Mouse (Mus musculus) heart, embryonic 11.5 days (tissue): ENCODE data around the gene Nsmf. TPM values are rescaled to one million over a fixed set of nuclear protein-coding genes. Genes with fewer than 3 reads are reported as not detected.
A peak's percentile ranks its signal among the peaks of the same experiment; 100 is the strongest.

Source experiments
- ATAC-seq: fragments of 200-750 bp; cut with Nextera tagmentation; replicated peaks from 2 replicates; pipeline ENCODE4 v1.8.0; 2017; ENCODE audit warnings: moderate library complexity; ENCODE audit not compliant: insufficient number of reproducible peaks, low FRiP score, low TSS enrichment
- H3K27ac ChIP-seq: fragments of 300-500 bp; sonication (generic); 2 replicates; pipeline ENCODE4 v1.5.1; 2014; ENCODE audit warnings: mild to moderate bottlenecking, low read depth, low read length
- H3K27me3 ChIP-seq: fragments of 300-500 bp; sonication (generic); 2 replicates; pipeline ENCODE4 v1.6.1; 2014; ENCODE audit warnings: mild to moderate bottlenecking, low read length, mixed read lengths; ENCODE audit not compliant: control insufficient read depth, insufficient read depth
- H3K36me3 ChIP-seq: fragments of 300-500 bp; sonication (generic); 2 replicates; pipeline ENCODE4 v1.6.1; 2014; ENCODE audit warnings: mild to moderate bottlenecking, low read length, moderate library complexity, mixed read lengths; ENCODE audit not compliant: control insufficient read depth, insufficient read depth
- H3K4me1 ChIP-seq: fragments of 300-500 bp; sonication (generic); 2 replicates; pipeline ENCODE4 v1.6.1; 2014; ENCODE audit warnings: low read length; ENCODE audit not compliant: control insufficient read depth, insufficient read depth
- H3K4me2 ChIP-seq: fragments of 300-500 bp; sonication (generic); 2 replicates; pipeline ENCODE4 v1.6.1; 2014; ENCODE audit warnings: mild to moderate bottlenecking, moderate library complexity
- H3K4me3 ChIP-seq: fragments of 300-500 bp; sonication (generic); 2 replicates; pipeline ENCODE4 v1.5.1; 2014; ENCODE audit warnings: low read depth, low read length
- H3K9ac ChIP-seq: fragments of 300-500 bp; sonication (generic); 2 replicates; pipeline ENCODE4 v1.6.1; 2014; ENCODE audit warnings: mild to moderate bottlenecking, low read depth, low read length, moderate library complexity
- H3K9me3 ChIP-seq: fragments of 300-500 bp; sonication (generic); replicated peaks from 2 replicates; pipeline ENCODE4 v1.6.1; 2016; ENCODE audit warnings: low read length; ENCODE audit not compliant: control insufficient read depth
- WGBS: fragments of 180-500 bp; shearing (Covaris S2); extraction: QIAGEN DNeasy Blood & Tissue Kit; methylation state at CpG from one replicate; pipeline ENCODE4 v1.1.7; 2014; ENCODE audit not compliant: insufficient replicate concordance; 5-methylcytosine and 5-hydroxymethylcytosine counted together
- microRNA-seq: library from miRNA; unstranded; fragments of <30 nt; microRNA quantifications from one replicate; pipeline ENCODE4, GENCODE M21; 2016; ENCODE audit warnings: borderline number of aligned reads
- polyA plus RNA-seq: library from polyadenylated mRNA; unstranded; fragments of >200 nt; fragmentation: Nextera tagmentation; extraction: Ambion mirVana; gene quantifications from 2 replicates; pipeline ENCODE4 v1.2.1, GENCODE M21; 2014

Gene Nsmf
- polyA plus RNA-seq, 1 experiment from 2014 or later, result 37.7 TPM

- Histone ChIP-seq H3K9ac (no peak overlapping the region), H3K4me1 (0 out of 2 replicates have a peak, but pooled peaks cover 4% of the 10 kb centered on the region), H3K4me3 (no peak overlapping the region), H3K4me2 (no peak overlapping the region), H3K27me3 (no peaks in the 10 kb centered on the region), H3K9me3 (no peaks in the 10 kb centered on the region), H3K36me3 (no peaks in the 10 kb centered on the region), H3K27ac (peak overlapping the region; percentile 75)
- 50% methylated on average over 9 of the region's 9 CpGs for WGBS
- ATAC-seq, result 0 out of 2 replicates have a peak, but pooled peaks have one; percentile 57
Observed at GRCm38 (mm10) chr2:25111184-25111791, 57.1 kb downstream of the Nsmf start.

Small RNA genes lying within 50 kb of the gene (microRNA-seq; reads per million reads assigned to microRNA genes)
- gene Gm24328 (not detected), gene Mir7664 (not detected)

Other genes with a start within 250 kb of the Nsmf start
- gene Ehmt1, start 134.7 kb upstream of the Nsmf start, polyA plus RNA-seq, result 51.2 and 53.8 TPM in 2 replicates
- gene Arrdc1, start 119.1 kb upstream of the Nsmf start, polyA plus RNA-seq, result 10.3 and 12.3 TPM in 2 replicates
- gene Zmynd19, start 104.6 kb upstream of the Nsmf start, polyA plus RNA-seq, result 12.5 and 19.7 TPM in 2 replicates
- 17.2 and 22.0 TPM in 2 replicates for gene Dph7, start 92.0 kb upstream of the Nsmf start, polyA plus RNA-seq
- 123 and 137 TPM in 2 replicates for gene Mrpl41, start 79.3 kb upstream of the Nsmf start, polyA plus RNA-seq
- 6.9 and 8.1 TPM in 2 replicates for gene Pnpla7, start 78.3 kb upstream of the Nsmf start, polyA plus RNA-seq
- gene Entpd8, start 25.9 kb downstream of the Nsmf start, polyA plus RNA-seq, result not detected in 2 replicates
- 0.10 TPM in 1 of 2 replicates, not detected in the other for gene Noxa1, start 40.8 kb downstream of the Nsmf start, polyA plus RNA-seq
- 4.5 and 4.8 TPM in 2 replicates for gene Nrarp, start 126.4 kb downstream of the Nsmf start, polyA plus RNA-seq
- 5.9 and 8.3 TPM in 2 replicates for gene Tor4a, start 142.5 kb downstream of the Nsmf start, polyA plus RNA-seq
- 62.9 and 69.0 TPM in 2 replicates for gene Nelfb, start 157.1 kb downstream of the Nsmf start, polyA plus RNA-seq
- not detected in 2 replicates for gene Stpg3, start 160.3 kb downstream of the Nsmf start, polyA plus RNA-seq
- 0.44 TPM in 1 of 2 replicates, not detected in the other for gene Fam166a, start 164.4 kb downstream of the Nsmf start, polyA plus RNA-seq
- gene Tubb4b, start 170.3 kb downstream of the Nsmf start, polyA plus RNA-seq, result 449 and 481 TPM in 2 replicates
- not detected in 2 replicates for gene Slc34a3, start 180.0 kb downstream of the Nsmf start, polyA plus RNA-seq
- gene Rnf224, start 182.4 kb downstream of the Nsmf start, polyA plus RNA-seq, result 0.42 TPM in 1 of 2 replicates, not detected in the other
- 5.2 and 7.1 TPM in 2 replicates for gene Rnf208, start 187.9 kb downstream of the Nsmf start, polyA plus RNA-seq
- not detected in 2 replicates for gene Cysrt1, start 188.1 kb downstream of the Nsmf start, polyA plus RNA-seq
- gene AL732309.1, start 192.5 kb downstream of the Nsmf start, polyA plus RNA-seq, result 2.5 and 2.9 TPM in 2 replicates
- 12.9 and 16.0 TPM in 2 replicates for gene Tmem203, start 201.1 kb downstream of the Nsmf start, polyA plus RNA-seq
- 3.3 TPM in 2 replicates for gene Tprn, start 208.3 kb downstream of the Nsmf start, polyA plus RNA-seq
- gene Ssna1, start 218.1 kb downstream of the Nsmf start, polyA plus RNA-seq, result 156 and 175 TPM in 2 replicates
- 73.0 and 76.1 TPM in 2 replicates for gene Anapc2, start 218.1 kb downstream of the Nsmf start, polyA plus RNA-seq
- gene Tmem210, start 233.8 kb downstream of the Nsmf start, polyA plus RNA-seq, result not detected in 2 replicates
- gene Lrrc26, start 235.6 kb downstream of the Nsmf start, polyA plus RNA-seq, result not detected in 2 replicates